Mouse (Mus musculus) ES-CJ7 (cell line): ENCODE measurements around the gene Hddc3.

ENCODE experiments used
- DNase-seq: peaks from one replicate; pipeline ENCODE4 v3.0.0; 2011; ENCODE audit warnings: low read depth, low spot score

The Hddc3 gene

DNA sequence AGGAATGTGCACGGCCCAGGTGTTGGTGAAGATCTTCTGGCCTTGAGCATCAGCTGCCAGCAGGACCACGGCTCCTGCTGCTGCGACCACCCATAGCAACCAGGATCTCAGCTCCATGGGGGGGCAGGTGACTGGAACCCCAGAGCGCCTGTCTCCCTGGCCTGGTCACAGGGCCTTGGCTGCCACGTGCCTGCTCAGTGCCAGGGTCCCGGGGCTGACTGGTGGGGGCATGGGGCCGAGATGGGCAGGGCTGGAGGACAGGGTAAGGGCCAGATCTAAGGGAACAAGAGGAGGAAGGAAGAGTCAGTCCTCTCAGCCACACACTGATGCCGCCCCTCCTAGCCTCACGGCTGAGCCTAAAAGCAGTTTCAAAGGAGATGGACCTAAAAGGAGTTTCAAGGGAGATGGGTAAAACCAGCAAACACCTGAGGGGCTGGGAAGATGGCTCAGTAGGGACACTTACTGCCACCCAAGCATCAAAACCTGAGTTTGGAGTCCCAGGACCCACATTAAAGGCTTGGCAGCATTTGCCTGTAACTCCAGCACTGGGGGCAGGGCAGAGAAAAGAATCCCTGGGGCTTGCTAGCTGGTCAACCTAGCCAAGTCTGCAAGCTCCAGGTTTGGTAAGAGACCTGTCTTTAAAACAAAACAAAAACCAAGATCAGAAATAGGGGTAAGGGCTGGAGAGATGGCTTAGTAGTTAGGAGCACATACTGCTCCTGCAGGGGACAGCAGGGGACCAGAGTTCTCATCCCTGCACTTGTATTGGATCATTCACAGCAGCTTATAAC is 55.9 kb downstream of the Hddc3 start:
- no peak for DNase-seq

GRCm38 (mm10) chr7:80400099-80400498 is 57.2 kb downstream of the Hddc3 start:
- no peak for DNase-seq
